ENCODE assay signal across 8 mouse cellular contexts in genomic region chr10:81409330-81409729, GRCm38 (mm10). TPM values are rescaled to one million over a fixed set of nuclear protein-coding genes. Genes with fewer than 3 reads are reported as not detected.
DNase-seq lines count a peak whose midpoint lies in the region; ATAC-seq lines count a peak whose summit lies in the region.

No protein-coding gene starts in this region.

- no peaks in the 10 kb centered on the region for H3K9me3 ChIP-seq in heart, embryonic 13.5 days
- no peaks in the 10 kb centered on the region for H3K9me3 ChIP-seq in limb, embryonic 13.5 days

- peaks cover 56% of the 10 kb centered on the region for H3K36me3 ChIP-seq in heart, embryonic 13.5 days
- H3K36me3 ChIP-seq in limb, embryonic 13.5 days = peaks cover 61% of the 10 kb centered on the region

- peak overlapping the region; percentile 25 for H3K4me3 ChIP-seq in heart, embryonic 13.5 days
- no peak overlapping the region for H3K4me3 ChIP-seq in brown adipose tissue, adult 24 weeks (ENCODE audit: insufficient read depth, low read depth, low read length)
- no peak overlapping the region for H3K4me3 ChIP-seq in limb, embryonic 13.5 days

- peak overlapping the region; percentile 98 for H3K27ac ChIP-seq in heart, embryonic 13.5 days (replicated peaks)
- peak overlapping the region; percentile 64 for H3K27ac ChIP-seq in brown adipose tissue, adult 24 weeks (replicated peaks; ENCODE audit: low read depth, low read length)
- peak overlapping the region; percentile 48; the same call in 1 of the 2 replicates for H3K27ac ChIP-seq in limb, embryonic 13.5 days

- H3K4me1 ChIP-seq in heart, embryonic 13.5 days = peaks cover 96% of the 10 kb centered on the region
- peaks cover 54% of the 10 kb centered on the region for H3K4me1 ChIP-seq in brown adipose tissue, adult 24 weeks (ENCODE audit: control insufficient read depth, insufficient read depth, insufficient read length, low read length)
- peaks cover 87% of the 10 kb centered on the region for H3K4me1 ChIP-seq in limb, embryonic 13.5 days

- peaks cover 4% of the 10 kb centered on the region; the same call in 1 of the 2 replicates for H3K27me3 ChIP-seq in heart, embryonic 13.5 days (replicated peaks)
- H3K27me3 ChIP-seq in limb, embryonic 13.5 days = peaks cover 24% of the 10 kb centered on the region

- DNase-seq in heart, postnatal 25 days (ENCODE audit: low spot score) = no peak
- peak; percentile 46 for DNase-seq in 3T3-L1 (ENCODE audit: low read depth, low spot score)
- DNase-seq in frontal cortex, postnatal 25 days (ENCODE audit: low spot score in 2 of 2) = no peak
- DNase-seq in cerebellum, adult 18-20 months = no peak

- peak overlapping the region; percentile 51 for H3K4me2 ChIP-seq in heart, embryonic 13.5 days
- H3K4me2 ChIP-seq in limb, embryonic 13.5 days (replicated peaks) = 0 out of 2 replicates have a peak overlapping the region, but pooled peaks have one; percentile 9

- peak overlapping the region; percentile 71 for H3K9ac ChIP-seq in heart, embryonic 13.5 days
- no peak overlapping the region for H3K9ac ChIP-seq in limb, embryonic 13.5 days

- ATAC-seq in heart, embryonic 13.5 days (ENCODE audit: extremely low read depth, insufficient number of reproducible peaks, low FRiP score, low TSS enrichment) = no peak
- ATAC-seq in limb, embryonic 13.5 days (ENCODE audit: low FRiP score, low read depth) = no peak
- ATAC-seq in monocyte, adult 5-6 weeks (replicated peaks; ENCODE audit: insufficient number of reproducible peaks, low FRiP score, low TSS enrichment, poor library complexity, severe bottlenecking) = no peak

- 34% methylated on average over 8 of the region's 8 CpGs for WGBS in heart, embryonic 13.5 days
- WGBS in limb, embryonic 13.5 days = 14% methylated on average over 8 of the region's 8 CpGs

- intact Hi-C loops in heart, postnatal 25 days (cut with DNase I) = loop anchor here (5.0 kb wide), 1 partner anchor 133 kb away; no protein-coding TSS in a partner anchor

RNA-seq across cellular contexts. Expression of gene Smim24, which starts 16.5 kb away (rescaled TPM):
- polyA plus RNA-seq in heart, embryonic 13.5 days (2015; fragmentation: Nextera tagmentation; extraction: Ambion mirVana) = 2.7 and 3.1 TPM in 2 replicates
- total RNA-seq in heart, postnatal 25 days (2021) = 1 to 10 TPM; 2.0 TPM
- 1.9 and 5.3 TPM in 2 replicates for polyA plus RNA-seq in brown adipose tissue, adult 24 weeks (2012; ENCODE audit: insufficient read depth, insufficient read length, missing spikeins)
- polyA plus RNA-seq in limb, embryonic 13.5 days (2015; fragmentation: Nextera tagmentation; extraction: Ambion mirVana) = 4.2 and 4.7 TPM in 2 replicates
- total RNA-seq in monocyte, adult 5-6 weeks (2017) = 3.9 to 7.9 TPM (median 6.3 TPM) in 3 replicates

RNA-seq across cellular contexts. Expression of gene Gm48552, which starts 20.5 kb away (rescaled TPM):
- polyA plus RNA-seq in heart, embryonic 13.5 days (2015; fragmentation: Nextera tagmentation; extraction: Ambion mirVana) = 0.82 and 1.1 TPM in 2 replicates
- under 1 TPM in 1 of 2 experiments, not detected in 1; 0.70 TPM for total RNA-seq in heart, postnatal 25 days (2021)
- polyA plus RNA-seq in brown adipose tissue, adult 24 weeks (2012; ENCODE audit: insufficient read depth, insufficient read length, missing spikeins) = not detected in 2 replicates
- polyA plus RNA-seq in limb, embryonic 13.5 days (2015; fragmentation: Nextera tagmentation; extraction: Ambion mirVana) = 1.7 and 1.9 TPM in 2 replicates
- not detected in 3 replicates for total RNA-seq in monocyte, adult 5-6 weeks (2017)

RNA-seq across cellular contexts. Expression of gene Gm48551, which starts 25.1 kb away (rescaled TPM):
- 2.1 and 2.3 TPM in 2 replicates for polyA plus RNA-seq in heart, embryonic 13.5 days (2015; fragmentation: Nextera tagmentation; extraction: Ambion mirVana)
- under 1 TPM; 0.61 to 0.78 TPM for total RNA-seq in heart, postnatal 25 days (2021)
- polyA plus RNA-seq in brown adipose tissue, adult 24 weeks (2012; ENCODE audit: insufficient read depth, insufficient read length, missing spikeins) = 2.4 TPM in 1 of 2 replicates, not detected in the other
- polyA plus RNA-seq in limb, embryonic 13.5 days (2015; fragmentation: Nextera tagmentation; extraction: Ambion mirVana) = 3.3 and 4.0 TPM in 2 replicates
- total RNA-seq in monocyte, adult 5-6 weeks (2017) = 2.3 to 3.7 TPM in 2 of 3 replicates, not detected in the other

RNA-seq across cellular contexts. Expression of gene Dohh, which starts 25.1 kb away (rescaled TPM):
- polyA plus RNA-seq in heart, embryonic 13.5 days (2015; fragmentation: Nextera tagmentation; extraction: Ambion mirVana) = 69.7 and 73.6 TPM in 2 replicates
- total RNA-seq in heart, postnatal 25 days (2021) = 10 to 100 TPM; 52.0 to 56.2 TPM
- 25.1 and 35.9 TPM in 2 replicates for polyA plus RNA-seq in brown adipose tissue, adult 24 weeks (2012; ENCODE audit: insufficient read depth, insufficient read length, missing spikeins)
- polyA plus RNA-seq in limb, embryonic 13.5 days (2015; fragmentation: Nextera tagmentation; extraction: Ambion mirVana) = 72.7 and 79.4 TPM in 2 replicates
- 18.6 to 22.3 TPM (median 20.9 TPM) in 3 replicates for total RNA-seq in monocyte, adult 5-6 weeks (2017)

RNA-seq across cellular contexts. Expression of gene Fzr1, which starts 31.0 kb away (rescaled TPM):
- polyA plus RNA-seq in heart, embryonic 13.5 days (2015; fragmentation: Nextera tagmentation; extraction: Ambion mirVana) = 72.2 and 78.1 TPM in 2 replicates
- total RNA-seq in heart, postnatal 25 days (2021) = 10 to 100 TPM; 27.7 to 32.3 TPM
- polyA plus RNA-seq in brown adipose tissue, adult 24 weeks (2012; ENCODE audit: insufficient read depth, insufficient read length, missing spikeins) = 9.3 and 10.3 TPM in 2 replicates
- 111 and 112 TPM in 2 replicates for polyA plus RNA-seq in limb, embryonic 13.5 days (2015; fragmentation: Nextera tagmentation; extraction: Ambion mirVana)
- total RNA-seq in monocyte, adult 5-6 weeks (2017) = 8.2 to 12.9 TPM (median 11.7 TPM) in 3 replicates

Comparison
In these comparisons a context has a peak if more than half of its experiments do, and no peak if none do; other contexts are left out.
1. H3K27ac ChIP-seq: peak in every context shown above with its lines; median percentile 98 in heart, embryonic 13.5 days; 64 in brown adipose tissue, adult 24 weeks; 48 in limb, embryonic 13.5 days.